Mouse (Mus musculus) CH12.LX (cell line): ENCODE data around the gene Cnbp. TPM values are rescaled to one million over a fixed set of nuclear protein-coding genes. Genes with fewer than 3 reads are reported as not detected.

Experiments used
- DNase-seq: peaks from one replicate; pipeline ENCODE4 v3.0.0-alpha.2; 2013; ENCODE audit errors: extremely low read depth
- H3K27ac ChIP-seq: 2 replicates; pipeline ENCODE4 v1.5.1; 2012; ENCODE audit warnings: low read depth, mild to moderate bottlenecking, control low read depth, moderate library complexity; ENCODE audit not compliant: insufficient read depth
- H3K27me3 ChIP-seq: replicated peaks from 2 replicates; pipeline ENCODE3; 2012; ENCODE audit warnings: inconsistent platforms
- H3K36me3 ChIP-seq, 2 experiments: replicated peaks in 1 of 2; 2 replicates each; pipeline versions ENCODE3 to v1.6.1; 2012; ENCODE audit warnings: inconsistent platforms in 1 of 2, low read length in 1 of 2, mild to moderate bottlenecking in 1 of 2, mixed read lengths in 1 of 2, moderate library complexity in 1 of 2; ENCODE audit not compliant: control insufficient read depth in 1 of 2, insufficient read depth in 1 of 2
- H3K4me1 ChIP-seq, 2 experiments: 2 replicates each; pipeline ENCODE4 v1.6.1; 2012; ENCODE audit warnings: inconsistent platforms in 1 of 2, moderate library complexity in 1 of 2; ENCODE audit not compliant: insufficient read depth in 2 of 2, control insufficient read depth in 1 of 2
- H3K4me2 ChIP-seq: 2 replicates; pipeline ENCODE4 v1.6.1; 2012; ENCODE audit warnings: low read depth, mild to moderate bottlenecking, control low read depth; ENCODE audit not compliant: poor library complexity, insufficient read depth, severe bottlenecking
- H3K4me3 ChIP-seq, 3 experiments: fragments of 150-350 bp in 1 of 3; sonication (generic) in 1 of 3; replicated peaks in 1 of 3; 2 replicates each; pipeline versions ENCODE3 to v1.5.1; 2011 to 2012; ENCODE audit warnings: low read depth in 2 of 3, low read length in 2 of 3, mild to moderate bottlenecking in 2 of 3, moderate library complexity in 2 of 3, control low read depth in 1 of 3, improper control_type of control experiment in 1 of 3, inconsistent platforms in 1 of 3, mixed read lengths in 1 of 3; ENCODE audit not compliant: poor library complexity in 1 of 3
- H3K79me2 ChIP-seq: replicated peaks from 2 replicates; pipeline ENCODE4 v1.6.1; 2012; ENCODE audit warnings: mild to moderate bottlenecking, moderate library complexity; ENCODE audit not compliant: control insufficient read depth, poor library complexity, insufficient read depth, severe bottlenecking; ENCODE audit errors: extremely low read depth
- H3K9ac ChIP-seq: 2 replicates; pipeline ENCODE4 v1.6.1; 2012; ENCODE audit warnings: low read depth, mild to moderate bottlenecking, control low read depth, moderate library complexity; ENCODE audit not compliant: insufficient read depth
- H3K9me3 ChIP-seq: replicated peaks from 2 replicates; pipeline ENCODE3; 2012; ENCODE audit warnings: low read length, inconsistent platforms, mixed read lengths
- ELF1 ChIP-seq: IDR thresholded peaks from 2 replicates; pipeline ENCODE4 v1.6.1; 2014; ENCODE audit warnings: low read depth, mild to moderate bottlenecking, inconsistent platforms, low read length, improper control_type of control experiment
- GABPA ChIP-seq: IDR thresholded peaks from 2 replicates; pipeline ENCODE4 v1.6.1; 2012; ENCODE audit warnings: low read depth, low read length, improper control_type of control experiment, inconsistent platforms; ENCODE audit not compliant: insufficient replicate concordance
- NRF1 ChIP-seq: IDR thresholded peaks from 2 replicates; pipeline ENCODE4 v1.6.1; 2014; ENCODE audit warnings: low read depth, mild to moderate bottlenecking, inconsistent platforms, low read length, improper control_type of control experiment, moderate library complexity
- POLR2A ChIP-seq: IDR thresholded peaks from 2 replicates; pipeline ENCODE4 v1.6.1; 2011; ENCODE audit warnings: low read depth, mild to moderate bottlenecking, improper control_type of control experiment, low read length
- TBP ChIP-seq: conservative IDR thresholded peaks from 2 replicates; pipeline ENCODE4 v1.6.1; 2011; ENCODE audit warnings: low read depth, low read length, improper control_type of control experiment
- USF1 ChIP-seq: IDR thresholded peaks from 2 replicates; pipeline ENCODE4 v1.6.1; 2014; ENCODE audit warnings: low read depth, mild to moderate bottlenecking, inconsistent platforms, low read length, improper control_type of control experiment
- USF2 ChIP-seq: conservative IDR thresholded peaks from 2 replicates; pipeline ENCODE4 v1.6.1; 2011; ENCODE audit warnings: low read depth, low read length, improper control_type of control experiment
- ZMIZ1 ChIP-seq: IDR thresholded peaks from 2 replicates; pipeline ENCODE4 v1.6.1; 2012; ENCODE audit warnings: low read depth, mild to moderate bottlenecking, inconsistent platforms, low read length, improper control_type of control experiment
- dilution Hi-C: fragments of 300-500 bp; cut with MboI; formaldehyde crosslinking; loops from 2 replicates; pipeline ENCODE4 v1.14.3; 2020; ENCODE audit warnings: low sequenced_read_pairs; ENCODE audit not compliant: extremely low pct_unique_long_range_greater_than_20kb, extremely low pct_ligation_motif_present
- in situ Hi-C: fragments of 300-500 bp; cut with MboI; formaldehyde crosslinking; loops from 3 replicates; pipeline ENCODE4 v1.14.3; 2019; ENCODE audit warnings: low sequenced_read_pairs, low pct_ligation_motif_present, low pct_unique_long_range_greater_than_20kb, mixed read lengths
- polyA plus RNA-seq: library from polyadenylated mRNA; unstranded; fragments of >175 nt; gene quantifications from 2 replicates; pipeline ENCODE4 v1.2.1, GENCODE M21; 2012; ENCODE audit warnings: low read depth; ENCODE audit not compliant: insufficient read length
- total RNA-seq, 2 experiments: library from RNA; depleted of rRNA; stranded (reverse); fragments of 300-350 nt in 1 of 2; fragments of >200 nt in 1 of 2; gene quantifications; 2 replicates each; pipeline ENCODE4 v1.2.3; 2012 to 2014

Gene Cnbp
- total and polyA plus RNA-seq, 3 experiments = 558 to 838 (median 649) TPM

DNA sequence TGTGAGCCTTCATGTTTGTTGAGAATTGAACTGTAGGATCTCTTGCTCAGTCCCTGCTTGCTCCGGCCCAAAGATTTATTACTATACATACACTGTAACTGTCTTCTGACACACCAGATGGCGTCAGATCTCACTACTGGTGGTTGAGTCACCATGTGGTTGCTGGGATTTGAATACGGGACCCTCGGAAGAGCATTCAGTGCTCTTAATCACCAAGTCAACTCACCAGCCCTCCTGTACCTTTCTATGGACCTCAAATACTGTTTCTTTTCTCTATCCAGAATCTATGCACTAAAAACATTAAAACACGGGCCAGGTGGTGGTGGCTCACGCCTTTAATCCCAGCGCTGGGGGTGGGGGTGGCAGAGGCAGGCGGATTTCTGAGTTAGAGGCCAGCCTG is 9.3 kb downstream of the Cnbp start:
- H3K36me3 ChIP-seq = peaks cover 36 to 63% of the 10 kb centered on the region in 2 experiments
- dilution Hi-C loops = no loop called here

DNA sequence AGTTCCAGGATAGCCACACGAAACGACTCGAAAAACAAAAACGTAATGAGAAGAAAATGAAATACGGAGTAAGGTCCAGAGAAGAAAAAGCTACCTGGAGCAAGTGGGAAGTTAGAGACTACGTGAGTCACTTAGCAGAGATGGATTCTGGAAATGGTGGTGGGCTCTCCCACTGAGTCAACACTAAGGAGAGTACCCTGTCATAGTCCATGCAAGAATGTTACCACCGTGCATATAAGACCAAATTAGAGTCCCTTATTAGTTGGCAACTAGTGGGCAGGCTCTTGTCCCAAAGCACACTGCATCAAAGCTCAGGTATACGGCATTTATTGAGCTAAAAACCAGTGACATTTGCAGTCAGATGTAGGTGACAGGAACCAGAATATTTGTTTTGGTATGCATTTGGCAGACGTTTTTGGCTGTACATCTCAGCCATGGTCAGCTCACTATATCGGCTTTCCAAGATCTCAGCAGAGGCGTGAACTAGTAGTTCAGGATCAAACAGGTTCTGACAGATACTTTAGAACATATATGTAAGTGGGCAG is 11.0 kb downstream of the Cnbp start:
- H3K4me1 ChIP-seq = peaks cover 4 to 49% of the 10 kb centered on the region in 2 experiments; a peak in 3 of 4 replicates
- in situ Hi-C loops = no loop called here
- peaks cover 30 to 58% of the 10 kb centered on the region in 2 experiments for H3K36me3 ChIP-seq
- no peaks in the 10 kb centered on the region for H3K27me3 ChIP-seq
- H3K4me2 ChIP-seq = peak overlapping the region; percentile 57
- peaks cover 39% of the 10 kb centered on the region for H3K79me2 ChIP-seq
- H3K9ac ChIP-seq = peak overlapping the region; percentile 34
- peak overlapping the region; percentile 45 for H3K27ac ChIP-seq
- TF ChIP-seq USF2 (no peak), NRF1 (no peak), GABPA (no peak)
- dilution Hi-C loops = no loop called here
- H3K9me3 ChIP-seq = no peaks in the 10 kb centered on the region
- peak; percentile 29 for DNase-seq
- H3K4me3 ChIP-seq = peak overlapping the region in 1 of 3 experiments; percentile 21

More for the DNA sequence above, 9.3 kb downstream of the Cnbp start:
- in situ Hi-C loops = no loop called here
- H3K4me1 ChIP-seq = peaks cover 6 to 67% of the 10 kb centered on the region in 2 experiments; a peak in 3 of 4 replicates
- H3K27ac ChIP-seq = no peak overlapping the region
- no peaks in the 10 kb centered on the region for H3K9me3 ChIP-seq
- no peaks in the 10 kb centered on the region for H3K27me3 ChIP-seq
- no peak for TF ChIP-seq ELF1
- peak; percentile 42 for TF ChIP-seq POLR2A
- no peak overlapping the region for H3K4me3 ChIP-seq
- peak; percentile 72 for DNase-seq
- H3K79me2 ChIP-seq = peaks cover 56% of the 10 kb centered on the region
- H3K4me2 ChIP-seq = no peak overlapping the region
- no peak overlapping the region for H3K9ac ChIP-seq

DNA sequence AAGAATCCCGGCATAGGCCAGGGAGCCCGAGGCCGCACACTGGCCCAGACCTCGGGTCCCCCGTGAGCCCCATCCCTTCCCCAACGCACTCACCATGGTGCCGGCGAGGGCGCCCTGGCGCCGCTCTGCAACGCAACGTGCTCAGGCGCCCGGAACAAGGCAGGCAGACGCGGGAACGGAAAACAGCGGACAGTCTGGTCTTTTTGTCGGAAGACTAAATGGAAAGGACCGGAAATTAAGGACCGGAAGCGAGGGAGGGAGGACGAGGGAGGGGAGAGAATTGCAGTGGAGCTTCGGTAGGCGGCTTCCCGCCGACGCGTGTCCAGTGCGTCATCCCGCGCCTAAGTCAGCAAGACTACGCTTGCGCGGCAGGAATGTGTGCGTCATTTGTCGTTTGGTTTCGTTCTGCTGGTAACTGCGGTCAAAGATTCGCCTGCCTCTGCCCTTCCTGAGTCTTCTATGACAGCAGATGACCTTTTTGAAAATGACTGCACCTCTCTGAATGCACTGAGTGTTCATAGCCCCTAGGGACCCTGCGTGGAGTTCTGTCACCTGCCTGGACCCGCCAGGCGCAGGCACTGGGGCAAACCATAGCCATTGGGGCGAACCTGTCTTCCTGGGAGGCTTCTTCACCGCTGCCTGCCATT is 12.2 kb downstream of the Cnbp start, which contains the start of gene Isy1:
TSS of gene Isy1 (minus strand) at position 248 of the 647 bp plus-strand sequence.
- Histone ChIP-seq H3K27me3 (no peaks in the 10 kb centered on the region), H3K4me1 (peaks cover 3 to 39% of the 10 kb centered on the region in 2 experiments; a peak in 3 of 4 replicates), H3K79me2 (peaks cover 27% of the 10 kb centered on the region), H3K4me3 (peak within 1 kb of the TSS; percentile 70 to 80 (median 74)), H3K9me3 (no peaks in the 10 kb centered on the region), H3K4me2 (peak within 1 kb of the TSS; percentile 80), H3K27ac (peak within 1 kb of the TSS; percentile 83), H3K36me3 (peaks cover 27 to 55% of the 10 kb centered on the region in 2 experiments), H3K9ac (peak within 1 kb of the TSS; percentile 78)
- peak; percentile 99 for DNase-seq
- dilution Hi-C loops = no loop called here
- TF ChIP-seq POLR2A = peak; percentile 91
- 0 out of 2 replicates have a peak, but pooled peaks have one; percentile 56 for TF ChIP-seq TBP
- TF ChIP-seq USF1 = no peak
- no peak for TF ChIP-seq ZMIZ1
- in situ Hi-C loops = no loop called here
